Mouse (Mus musculus): ENCODE measurements around the gene Gnl2. TPM values are rescaled to one million over a fixed set of nuclear protein-coding genes. Genes with fewer than 3 reads are reported as not detected.
A peak's percentile ranks its signal among the peaks of the same experiment; 100 is the strongest.

Gnl2 gene
- polyA plus RNA-seq, 1 experiment from 2014 or later, result 66.1 TPM

DNA sequence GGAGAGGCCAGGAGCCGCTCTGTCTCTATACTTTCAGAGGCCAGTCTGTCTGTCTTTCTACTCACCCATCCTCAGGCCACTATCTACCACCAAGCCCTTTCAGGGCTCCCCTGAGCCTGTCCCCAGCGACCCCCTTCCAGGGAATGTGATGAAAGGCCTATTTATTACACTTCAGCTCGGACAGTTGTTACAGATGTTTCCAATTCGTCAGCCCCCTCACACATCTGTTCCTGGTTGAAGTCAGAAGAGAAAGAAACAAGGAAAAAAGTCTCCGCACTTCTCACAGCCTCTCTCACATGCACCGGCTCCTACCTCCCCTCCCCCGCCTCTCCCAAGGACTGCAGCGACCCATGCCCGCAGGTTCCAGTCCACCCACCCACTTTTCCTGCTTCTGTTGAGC, 44.1 kb upstream of the Gnl2 start:
- Histone ChIP-seq H3K4me2 (ENCODE audit: low read length) (no peak overlapping the region), H3K4me3 (replicated peaks; ENCODE audit: low read depth, low read length) (no peak overlapping the region), H3K4me1 (replicated peaks; ENCODE audit: insufficient read depth, low read length) (no peaks in the 10 kb centered on the region), H3K9me3 (replicated peaks; ENCODE audit: low read length) (no peaks in the 10 kb centered on the region), H3K27me3 (ENCODE audit: insufficient read depth, low read length) (no peaks in the 10 kb centered on the region), H3K36me3 (ENCODE audit: insufficient read depth, low read length) (no peaks in the 10 kb centered on the region), H3K9ac (ENCODE audit: low read depth, low read length) (no peak overlapping the region), H3K27ac (no peak overlapping the region)
- no peak for TF ChIP-seq CTCF (IDR thresholded peaks at IDR 0.05; ENCODE audit: low read depth)
- ATAC-seq (replicated peaks; ENCODE audit: low FRiP score, low read depth) (no peak), DNase-seq (ENCODE audit: low spot score) (no peak)
- WGBS, result 36% methylated on average over 9 of the region's 9 CpGs

- no peak for ATAC-seq (replicated peaks; ENCODE audit: low FRiP score, low read depth)
- Histone ChIP-seq H3K4me2 (ENCODE audit: low read length) (no peak overlapping the region), H3K9me3 (replicated peaks; ENCODE audit: low read length) (no peaks in the 10 kb centered on the region), H3K27ac (no peak overlapping the region), H3K4me1 (replicated peaks; ENCODE audit: insufficient read depth, low read length) (no peaks in the 10 kb centered on the region), H3K9ac (ENCODE audit: low read depth, low read length) (no peak overlapping the region), H3K4me3 (replicated peaks; ENCODE audit: low read depth, low read length) (no peak overlapping the region), H3K36me3 (ENCODE audit: insufficient read depth, low read length) (no peaks in the 10 kb centered on the region), H3K27me3 (ENCODE audit: insufficient read depth, low read length) (no peaks in the 10 kb centered on the region)
- no peak for DNase-seq (ENCODE audit: low spot score)
- WGBS, result 82% methylated on average over 2 of the region's 2 CpGs
- no peak for TF ChIP-seq CTCF (IDR thresholded peaks at IDR 0.05; ENCODE audit: low read depth)
These were observed 43.1 kb upstream of the Gnl2 start for GRCm38 (mm10) chr4:124973296-124973695.

GRCm38 (mm10) chr4:124978201-124978600, 38.2 kb upstream of the Gnl2 start:
- H3K4me3 ChIP-seq (replicated peaks; ENCODE audit: low read depth, low read length), result no peak overlapping the region
- ATAC-seq (replicated peaks; ENCODE audit: low FRiP score, low read depth) (no peak), DNase-seq (ENCODE audit: low spot score) (no peak)
- 29% methylated on average over 5 of the region's 5 CpGs for WGBS
- no peak overlapping the region for H3K27ac ChIP-seq
- H3K9ac ChIP-seq (ENCODE audit: low read depth, low read length), result no peak overlapping the region
- no peaks in the 10 kb centered on the region for H3K36me3 ChIP-seq (ENCODE audit: insufficient read depth, low read length)
- H3K9me3 ChIP-seq (replicated peaks; ENCODE audit: low read length), result no peaks in the 10 kb centered on the region
- H3K4me1 ChIP-seq (replicated peaks; ENCODE audit: insufficient read depth, low read length), result no peaks in the 10 kb centered on the region
- H3K4me2 ChIP-seq (ENCODE audit: low read length), result no peak overlapping the region
- H3K27me3 ChIP-seq (ENCODE audit: insufficient read depth, low read length), result no peaks in the 10 kb centered on the region; the same call in 1 of the 2 replicates
- TF ChIP-seq CTCF (IDR thresholded peaks at IDR 0.05; ENCODE audit: low read depth), result no peak

DNA sequence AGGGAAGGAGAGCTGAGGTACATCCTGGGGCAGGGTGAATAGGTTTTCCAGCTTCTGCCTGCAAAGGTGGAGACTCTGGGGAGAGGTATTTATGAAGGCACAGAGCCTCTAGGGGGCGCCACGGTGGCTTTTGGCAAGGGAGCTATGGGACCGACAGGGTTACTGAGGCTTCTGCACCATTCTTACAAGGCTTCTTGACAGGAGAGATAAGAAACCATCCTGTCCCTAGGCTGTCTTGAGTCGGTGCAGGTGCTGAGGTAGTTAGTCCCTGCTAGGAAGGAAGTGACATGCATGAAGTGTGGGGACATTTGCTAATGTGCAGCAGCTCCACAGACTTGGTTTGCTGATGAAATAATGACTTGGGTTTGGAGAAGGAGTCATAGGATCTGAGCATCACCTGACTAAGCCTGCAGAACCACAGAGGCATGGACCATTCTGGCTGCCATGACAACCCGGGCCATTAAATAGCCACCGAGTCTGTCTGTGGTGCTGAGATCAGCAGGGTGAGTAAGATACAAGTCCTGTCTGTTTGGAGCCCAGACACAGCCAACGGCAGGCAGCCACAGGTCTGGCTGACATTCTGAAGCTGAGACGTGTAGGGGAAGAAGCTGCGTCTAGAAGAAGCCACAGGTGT, 32.4 kb upstream of the Gnl2 start:
- WGBS, result 10% methylated on average over 9 of the region's 9 CpGs
- TF ChIP-seq CTCF (IDR thresholded peaks at IDR 0.05; ENCODE audit: low read depth), result peak; percentile 41; the same call in 1 of the 2 replicates
- H3K27me3 ChIP-seq (ENCODE audit: insufficient read depth, low read length), result peaks cover 22% of the 10 kb centered on the region; the same call in 1 of the 2 replicates
- no peaks in the 10 kb centered on the region for H3K9me3 ChIP-seq (replicated peaks; ENCODE audit: low read length)
- no peak overlapping the region for H3K9ac ChIP-seq (ENCODE audit: low read depth, low read length)
- DNase-seq (ENCODE audit: low spot score) (no peak), ATAC-seq (replicated peaks; ENCODE audit: low FRiP score, low read depth) (no peak)
- H3K4me2 ChIP-seq (ENCODE audit: low read length), result no peak overlapping the region
- H3K36me3 ChIP-seq (ENCODE audit: insufficient read depth, low read length), result no peaks in the 10 kb centered on the region
- H3K4me3 ChIP-seq (replicated peaks; ENCODE audit: low read depth, low read length), result no peak overlapping the region
- H3K4me1 ChIP-seq (replicated peaks; ENCODE audit: insufficient read depth, low read length), result peaks cover 3% of the 10 kb centered on the region; the same call in 1 of the 2 replicates
- H3K27ac ChIP-seq, result no peak overlapping the region; the same call in 1 of the 2 replicates

DNA sequence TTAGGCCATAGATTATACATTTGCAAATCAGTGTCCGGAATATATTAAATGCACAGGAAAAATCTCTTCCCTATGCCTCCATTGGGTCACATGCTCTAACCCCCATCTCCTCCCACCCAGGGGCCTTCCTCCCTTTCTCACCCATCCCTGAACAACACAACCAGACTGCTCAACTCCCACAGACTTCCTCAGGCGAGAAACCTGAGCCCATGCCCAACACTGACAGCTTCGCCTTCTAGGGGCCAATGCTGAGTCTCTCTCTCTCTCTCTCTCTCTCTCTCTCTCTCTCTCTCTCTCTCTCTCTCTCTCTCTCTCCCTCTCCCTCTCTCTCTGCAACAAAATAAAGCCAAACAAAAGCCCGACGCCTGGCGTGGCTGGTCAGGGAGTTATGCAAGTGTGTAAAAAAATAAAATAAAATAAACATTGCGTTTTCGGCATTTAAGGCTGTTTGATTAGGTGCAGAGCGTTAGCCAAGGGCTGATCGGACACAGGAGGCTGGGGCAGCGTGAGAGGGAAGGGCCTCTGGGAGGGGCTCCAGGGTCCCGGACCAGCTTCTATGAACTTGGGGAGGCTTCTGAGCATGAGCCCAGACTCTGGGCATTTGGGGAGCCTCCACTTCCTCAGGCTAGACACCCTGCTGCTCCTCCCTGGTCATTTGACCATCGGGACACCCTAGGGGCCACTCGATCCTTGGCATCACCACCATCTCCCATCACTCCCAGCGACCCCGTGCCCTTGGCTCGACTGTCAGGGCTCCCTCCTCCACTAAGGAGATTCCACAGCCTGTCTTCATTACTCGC, 31.3 kb upstream of the Gnl2 start:
- H3K4me3 ChIP-seq (replicated peaks; ENCODE audit: low read depth, low read length), result 0 out of 2 replicates have a peak overlapping the region, but pooled peaks have one; percentile 2

More for the DNA sequence above, 31.3 kb upstream of the Gnl2 start:
- H3K4me1 ChIP-seq (replicated peaks; ENCODE audit: insufficient read depth, low read length), result peaks cover 3% of the 10 kb centered on the region; the same call in 1 of the 2 replicates
- H3K4me2 ChIP-seq (ENCODE audit: low read length), result peak overlapping the region; percentile 62
- no peaks in the 10 kb centered on the region for H3K9me3 ChIP-seq (replicated peaks; ENCODE audit: low read length)
- no peak for TF ChIP-seq CTCF (IDR thresholded peaks at IDR 0.05; ENCODE audit: low read depth)
- DNase-seq (ENCODE audit: low spot score), result peak; percentile 86
- 3% methylated on average over 18 of the region's 18 CpGs for WGBS
- ATAC-seq (replicated peaks; ENCODE audit: low FRiP score, low read depth), result no peak; the same call in 1 of the 2 replicates
- H3K36me3 ChIP-seq (ENCODE audit: insufficient read depth, low read length), result no peaks in the 10 kb centered on the region
- H3K27ac ChIP-seq, result no peak overlapping the region
- H3K9ac ChIP-seq (ENCODE audit: low read depth, low read length), result 0 out of 2 replicates have a peak overlapping the region, but pooled peaks have one; percentile 8
- H3K27me3 ChIP-seq (ENCODE audit: insufficient read depth, low read length), result peaks cover 22% of the 10 kb centered on the region; the same call in 1 of the 2 replicates

Data from kidney, postnatal 0 days (tissue).